Mouse (Mus musculus) ES-E14 (cell line): ENCODE measurements around the gene Tmem161b.

Source experiments
- HCFC1 ChIP-seq: IDR thresholded peaks from 2 replicates; pipeline ENCODE4 v1.6.1; 2012; ENCODE audit warnings: low read length, inconsistent platforms, borderline replicate concordance; ENCODE audit not compliant: insufficient read depth
- MAFK ChIP-seq: IDR thresholded peaks from 2 replicates; pipeline ENCODE4 v1.6.1; 2014; ENCODE audit warnings: mild to moderate bottlenecking, low read depth, low read length, inconsistent platforms; ENCODE audit not compliant: insufficient read depth
- ZNF384 ChIP-seq: IDR thresholded peaks from 2 replicates; pipeline ENCODE4 v1.6.1; 2012; ENCODE audit warnings: low read depth, low read length, inconsistent platforms

DNA sequence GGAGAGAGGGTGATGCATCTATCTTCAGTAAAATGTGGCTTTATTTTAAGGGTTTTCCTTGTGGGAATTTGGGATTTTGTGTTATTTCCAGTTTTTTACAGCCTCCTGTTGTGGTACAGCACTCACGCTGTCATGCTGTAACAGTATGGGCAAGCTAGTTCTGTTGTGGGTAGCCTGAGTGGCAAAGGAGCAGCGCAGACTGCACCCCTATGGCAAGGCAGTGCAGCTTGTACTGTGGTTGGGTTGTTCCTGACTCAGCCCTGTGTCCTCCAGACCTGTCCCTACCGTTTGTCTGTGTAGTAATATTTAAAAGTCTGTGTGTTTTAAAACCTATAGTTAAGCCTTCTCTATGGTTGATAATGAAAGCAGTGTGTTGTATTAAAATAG, 63.5 kb downstream of the Tmem161b start:
- TF ChIP-seq ZNF384: no peak
- TF ChIP-seq MAFK: no peak
- TF ChIP-seq HCFC1: no peak
